Mouse (Mus musculus): Measurements from ENCODE around the gene Fitm1. TPM values are rescaled to one million over a fixed set of nuclear protein-coding genes. Genes with fewer than 3 reads are reported as not detected.

Fitm1 gene
- total RNA-seq, 2 experiments from 2014 or later: not detected

- DNase-seq (ENCODE audit: extremely low spot score in 1 of 2, low spot score in 1 of 2): no peak
These were observed 9.7 kb upstream of the Fitm1 start for GRCm38 (mm10) chr14:55565748-55566147.

DNA sequence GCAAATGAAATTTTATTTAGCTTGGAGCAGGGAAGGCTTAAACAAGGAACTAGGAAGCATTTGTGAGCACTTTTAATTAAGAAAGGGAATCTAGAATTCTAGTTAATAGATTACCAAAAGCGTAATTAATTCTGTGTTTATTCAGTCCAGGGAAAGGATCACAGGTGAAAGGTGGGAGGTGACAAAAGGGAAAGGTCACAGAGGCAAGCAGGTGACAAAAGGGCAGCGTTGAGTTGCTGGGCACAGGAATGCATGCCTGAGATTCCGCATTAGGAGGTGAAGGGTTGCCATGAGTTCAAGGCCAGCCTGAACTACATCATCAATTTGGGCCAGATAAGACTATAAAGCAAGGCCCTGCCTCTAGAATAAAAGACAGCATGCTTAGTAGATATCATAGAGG lies 7.9 kb upstream of the Fitm1 start:
- no peak for DNase-seq (ENCODE audit: extremely low spot score in 1 of 2, low spot score in 1 of 2)

DNA sequence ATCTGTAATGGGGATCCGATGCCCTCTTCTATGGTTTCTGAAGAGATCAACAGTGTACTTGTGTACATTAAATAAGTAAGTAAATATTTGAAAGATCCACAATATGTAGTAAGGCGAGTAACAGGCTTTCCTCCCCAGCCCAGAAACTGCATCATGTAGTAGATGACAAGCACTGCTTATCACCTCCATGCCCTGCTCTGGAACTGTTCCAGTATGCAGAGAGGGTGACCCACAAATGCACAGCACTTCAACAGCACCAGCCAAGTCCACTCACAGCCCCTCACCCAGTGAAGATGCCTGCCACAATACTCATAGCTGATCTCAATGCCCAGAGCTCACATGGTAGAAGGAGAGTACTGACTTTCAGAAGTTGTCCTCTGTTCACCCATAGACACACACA lies 4.8 kb upstream of the Fitm1 start:
- no peak for DNase-seq (ENCODE audit: extremely low spot score in 1 of 2, low spot score in 1 of 2)

DNA sequence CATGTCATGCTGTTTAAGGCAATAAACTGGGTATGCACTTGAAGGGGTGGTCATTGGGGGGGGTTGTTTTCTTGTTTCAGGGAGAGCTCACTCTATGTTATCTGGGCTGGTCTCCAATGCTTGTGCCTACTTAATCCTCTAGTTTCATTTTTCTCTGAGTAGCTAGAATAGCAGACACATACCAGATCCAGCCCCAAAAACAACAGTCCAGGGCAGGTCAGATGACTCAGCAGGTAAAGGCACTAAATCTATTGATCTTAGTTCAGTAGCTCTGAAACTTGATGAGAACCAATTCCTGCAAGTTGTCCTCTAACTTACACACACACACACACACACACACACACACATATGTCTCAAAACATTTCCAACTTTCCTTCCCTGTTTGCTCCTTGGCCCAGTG lies 3.7 kb upstream of the Fitm1 start:
- no peak for DNase-seq (ENCODE audit: extremely low spot score in 1 of 2, low spot score in 1 of 2)

DNA sequence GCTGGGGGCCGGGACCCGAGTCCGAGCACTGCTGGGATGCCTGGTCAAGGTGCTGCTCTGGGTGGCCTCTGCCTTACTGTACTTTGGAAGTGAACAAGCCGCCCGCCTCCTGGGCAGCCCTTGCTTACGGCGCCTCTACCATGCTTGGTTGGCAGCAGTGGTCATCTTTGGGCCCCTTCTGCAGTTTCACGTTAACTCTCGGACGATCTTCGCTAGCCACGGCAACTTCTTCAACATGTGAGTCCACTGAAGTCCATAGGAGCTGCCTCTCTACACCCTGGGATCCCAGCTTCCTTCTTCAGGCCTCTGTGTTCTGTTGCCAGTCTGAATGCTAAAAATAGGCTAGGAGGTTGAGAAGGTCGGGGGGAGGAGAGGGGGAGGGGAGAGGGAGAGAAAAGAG lies 294 bp downstream of the Fitm1 start:
- DNase-seq (ENCODE audit: extremely low spot score in 1 of 2, low spot score in 1 of 2): no peak

GRCm38 (mm10) chr14:55576376-55576775 lies 959 bp downstream of the Fitm1 start:
- no peak for DNase-seq (ENCODE audit: extremely low spot score in 1 of 2, low spot score in 1 of 2)

GRCm38 (mm10) chr14:55577871-55578667 lies 2.7 kb downstream of the Fitm1 start, which contains the start of gene Psme1:
TSS of gene Psme1 (plus strand) at chr14:55578123.
- DNase-seq (ENCODE audit: extremely low spot score in 1 of 2, low spot score in 1 of 2): peak; percentile 54 to 64

GRCm38 (mm10) chr14:55578668-55579269 lies 3.4 kb downstream of the Fitm1 start:
- no peak for DNase-seq (ENCODE audit: extremely low spot score in 1 of 2, low spot score in 1 of 2)

DNA sequence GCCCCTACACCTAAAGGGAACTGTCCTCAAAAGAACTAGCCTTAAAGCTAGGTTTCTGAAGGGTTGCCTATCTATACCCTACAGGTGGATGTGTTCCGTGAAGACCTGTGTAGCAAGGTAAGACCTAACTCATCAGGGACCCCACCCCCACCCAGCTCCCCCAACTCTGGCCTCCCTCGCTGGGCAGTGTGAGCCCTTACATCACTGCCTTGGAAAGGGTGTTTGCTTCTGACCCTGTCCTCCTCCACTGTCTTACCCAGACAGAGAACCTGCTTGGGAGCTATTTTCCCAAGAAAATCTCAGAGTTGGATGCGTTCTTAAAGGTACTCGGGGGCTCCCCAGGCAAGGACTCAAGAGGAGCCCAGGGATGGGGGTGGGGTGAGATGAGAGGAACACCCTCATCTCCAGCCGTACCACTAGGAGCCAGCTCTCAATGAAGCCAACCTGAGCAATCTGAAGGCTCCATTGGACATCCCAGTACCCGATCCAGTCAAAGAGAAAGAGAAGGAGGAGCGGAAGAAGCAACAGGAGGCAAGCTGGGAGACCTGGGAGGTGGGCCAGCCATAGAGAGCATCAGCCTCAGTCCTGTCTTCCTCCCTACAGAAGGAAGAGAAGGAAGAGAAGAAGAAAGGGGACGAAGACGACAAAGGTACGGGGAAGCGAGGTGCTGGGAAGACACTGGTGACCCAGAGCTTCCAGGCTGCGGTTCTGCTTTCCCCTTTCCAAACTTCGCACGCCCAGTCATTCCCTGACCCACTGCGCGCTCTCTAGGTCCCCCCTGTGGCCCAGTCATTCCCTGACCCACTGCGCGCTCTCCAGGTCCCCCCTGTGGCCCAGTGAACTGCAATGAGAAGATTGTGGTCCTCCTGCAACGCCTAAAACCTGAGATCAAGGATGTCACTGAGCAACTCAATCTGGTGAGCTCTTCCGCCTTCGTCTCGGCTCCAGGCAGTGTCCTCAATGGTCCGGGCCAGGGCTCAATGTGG lies 4.4 kb downstream of the Fitm1 start:
- DNase-seq (ENCODE audit: extremely low spot score in 1 of 2, low spot score in 1 of 2): no peak

DNA sequence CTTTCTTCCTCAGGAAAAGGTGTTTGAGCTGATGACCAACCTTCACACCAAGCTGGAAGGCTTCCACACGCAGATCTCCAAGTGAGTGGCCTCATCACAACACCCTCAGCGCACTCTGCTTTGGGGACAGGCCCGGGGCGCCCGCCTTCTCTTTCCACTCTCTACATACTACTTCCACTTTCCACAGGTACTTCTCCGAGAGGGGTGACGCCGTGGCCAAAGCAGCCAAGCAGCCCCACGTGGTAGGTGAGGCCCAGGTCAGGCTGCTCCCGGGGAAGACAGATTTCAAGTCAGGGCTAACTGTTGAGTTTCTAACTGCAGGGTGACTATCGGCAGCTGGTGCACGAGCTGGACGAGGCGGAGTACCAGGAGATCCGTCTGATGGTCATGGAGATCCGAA lies 5.3 kb downstream of the Fitm1 start:
- DNase-seq (ENCODE audit: extremely low spot score in 1 of 2, low spot score in 1 of 2): no peak

DNA sequence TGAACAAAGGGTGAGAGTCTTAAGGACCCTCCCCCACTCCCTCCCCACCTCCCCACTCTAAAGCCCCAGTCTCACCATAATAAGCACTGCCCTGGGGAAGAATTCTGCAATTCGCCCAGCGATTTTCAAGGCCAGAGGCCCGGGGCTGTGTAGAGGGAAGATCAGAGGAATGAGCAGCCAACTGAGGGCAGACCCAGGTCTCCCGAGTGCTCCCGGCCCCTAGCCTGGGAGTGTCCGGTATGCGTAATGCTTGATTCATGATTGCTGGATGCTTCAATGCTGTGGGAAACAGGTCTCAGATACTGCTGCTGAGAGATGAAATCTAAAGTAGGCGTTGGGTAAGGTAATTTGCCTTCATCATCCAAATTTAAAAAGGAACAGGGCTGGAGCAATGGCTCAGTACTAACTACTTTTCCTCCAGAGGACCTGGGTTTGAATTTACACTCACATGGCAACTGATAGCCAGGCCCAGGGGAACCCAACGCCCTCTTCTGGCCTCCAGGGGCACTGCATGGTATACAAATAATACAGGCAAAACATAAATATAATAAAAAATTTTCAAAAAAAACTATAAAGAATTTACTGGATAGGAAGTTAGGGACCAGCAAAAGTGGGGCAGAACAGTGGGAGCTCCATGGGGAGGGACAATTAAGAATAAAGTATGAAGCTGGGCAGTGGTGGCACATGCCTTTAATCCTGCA lies 6.7 kb downstream of the Fitm1 start:
- no peak for DNase-seq (ENCODE audit: extremely low spot score in 1 of 2, low spot score in 1 of 2)

GRCm38 (mm10) chr14:55584303-55584701 lies 8.9 kb downstream of the Fitm1 start:
- no peak for DNase-seq (ENCODE audit: extremely low spot score in 1 of 2, low spot score in 1 of 2)

- DNase-seq (ENCODE audit: extremely low spot score in 1 of 2, low spot score in 1 of 2): peak; percentile 42 to 54
These were observed 9.5 kb downstream of the Fitm1 start, which contains the start of gene Emc9 for GRCm38 (mm10) chr14:55584702-55585565. TSS of gene Emc9 (minus strand) at chr14:55585302.

DNA sequence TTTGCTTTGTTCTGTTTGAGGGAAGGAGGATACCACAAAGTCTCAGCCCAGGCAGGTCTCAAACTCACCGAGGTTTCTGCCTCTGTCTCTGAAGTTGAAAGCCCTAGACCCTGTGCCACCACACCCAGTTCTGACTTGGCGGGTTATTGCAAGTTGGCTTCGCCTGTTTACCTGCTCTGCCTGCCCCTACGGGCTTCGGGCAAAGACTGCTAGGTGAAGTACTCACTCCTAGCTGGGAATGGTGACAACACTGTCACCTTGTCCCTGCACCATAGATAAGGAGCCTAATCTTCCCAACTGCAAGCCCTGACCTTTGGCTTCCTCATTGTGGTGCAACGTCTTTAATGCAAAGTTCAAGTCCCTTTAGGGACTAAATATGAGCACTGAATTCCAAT lies 10.1 kb downstream of the Fitm1 start:
- no peak for DNase-seq (ENCODE audit: extremely low spot score in 1 of 2, low spot score in 1 of 2)

DNA sequence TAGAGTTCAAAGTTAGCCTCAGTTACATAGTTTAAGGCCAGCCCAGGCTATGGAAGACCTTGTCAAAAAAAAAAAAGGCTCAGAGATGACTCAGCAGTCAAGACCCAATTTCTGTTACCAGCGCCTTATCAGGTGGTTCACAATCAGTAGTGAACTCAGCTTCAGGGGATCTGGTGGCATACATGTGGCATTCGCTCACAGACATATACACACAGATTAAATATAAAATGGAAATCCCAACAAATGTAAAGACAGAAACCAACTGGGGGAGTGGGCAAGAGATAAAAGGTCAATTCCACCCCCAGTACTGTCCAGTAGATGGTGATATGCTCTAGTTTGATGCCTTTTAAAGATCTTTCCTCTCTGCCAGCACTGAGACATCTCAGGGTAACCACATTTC lies 10.7 kb downstream of the Fitm1 start:
- DNase-seq (ENCODE audit: extremely low spot score in 1 of 2, low spot score in 1 of 2): no peak

DNA sequence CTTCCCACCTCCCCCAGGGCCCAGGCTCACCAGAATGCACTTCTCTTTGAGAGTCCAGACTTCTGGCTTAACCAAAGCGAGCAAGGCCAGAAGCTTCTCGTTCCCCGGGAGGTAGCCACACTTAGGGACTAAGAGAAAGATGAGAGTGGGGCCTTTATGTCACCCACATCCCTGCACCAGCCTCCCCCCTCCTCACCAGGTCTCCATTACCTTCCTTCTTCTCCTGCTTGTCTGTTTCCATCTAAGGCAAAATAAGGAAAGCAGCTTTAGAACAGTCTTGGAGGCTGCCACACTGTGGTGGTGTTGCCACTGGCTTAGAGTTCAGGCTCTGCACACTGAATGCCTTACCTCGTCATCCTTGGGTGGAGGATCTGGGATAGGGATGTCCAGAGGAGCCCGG lies 13.9 kb downstream of the Fitm1 start:
- DNase-seq (ENCODE audit: extremely low spot score in 1 of 2, low spot score in 1 of 2): no peak

- DNase-seq (ENCODE audit: extremely low spot score in 1 of 2, low spot score in 1 of 2): no peak
These were observed 14.5 kb downstream of the Fitm1 start for GRCm38 (mm10) chr14:55589771-55590448.

GRCm38 (mm10) chr14:55590748-55591330 lies 15.4 kb downstream of the Fitm1 start, which contains the start of gene Psme2:
TSS of gene Psme2 (minus strand) at chr14:55591113.
- DNase-seq (ENCODE audit: extremely low spot score in 1 of 2, low spot score in 1 of 2): peak; percentile 75 to 77

All from layer of hippocampus, postnatal 25 days (tissue).